Mouse (Mus musculus) kidney, adult 8-10 months (tissue): ENCODE results near the gene Zfp943.

Experiments used
- DNase-seq, 2 experiments: peaks; one replicate each; pipeline ENCODE4 v3.0.0; 2022

The Zfp943 gene

GRCm38 (mm10) chr17:21962107-21962907, at the start of gene Zfp943, which contains the start of gene Zfp942:
Gene Zfp943, plus strand, starts transcription at chr17:21962552.
Gene Zfp942, minus strand, starts transcription at chr17:21962464.
- peak; percentile 69 to 78 for DNase-seq

GRCm38 (mm10) chr17:21963302-21963701, 950 bp downstream of the Zfp943 start:
- DNase-seq: no peak

GRCm38 (mm10) chr17:22035594-22035993, 73.2 kb downstream of the Zfp943 start:
- DNase-seq: peak; percentile 12 to 37

GRCm38 (mm10) chr17:22049403-22049802, 87.1 kb downstream of the Zfp943 start:
- no peak for DNase-seq

GRCm38 (mm10) chr17:22053211-22053610, 90.9 kb downstream of the Zfp943 start:
- no peak for DNase-seq

GRCm38 (mm10) chr17:22081031-22081631, 118.8 kb downstream of the Zfp943 start:
- DNase-seq: peak; percentile 26 to 36

GRCm38 (mm10) chr17:22083224-22083623, 120.9 kb downstream of the Zfp943 start:
- DNase-seq: peak; percentile 13 to 30

GRCm38 (mm10) chr17:22118770-22119169, 156.4 kb downstream of the Zfp943 start:
- no peak for DNase-seq
